Mouse (Mus musculus) urinary bladder, postnatal 4 days (tissue): ENCODE results near the gene Th.

Experiments used
- DNase-seq, 2 experiments: peaks; one replicate each; pipeline ENCODE4 v3.0.0; 2021 to 2022; ENCODE audit warnings: low spot score in 2 of 2

Gene Th

GRCm38 (mm10) chr7:142931028-142931427 lies at the start of gene Th:
Gene Th (minus strand): TSS chr7:142931128.
- DNase-seq = no peak

- peak; percentile 27 to 62 for DNase-seq
Observed at GRCm38 (mm10) chr7:142968809-142969511, 38.0 kb upstream of the Th start, which contains the start of gene Ascl2. Gene Ascl2 (minus strand): TSS chr7:142969264.

GRCm38 (mm10) chr7:142967884-142968808 lies 37.2 kb upstream of the Th start:
- DNase-seq = peak in 1 of 2 experiments; percentile 50

GRCm38 (mm10) chr7:142967414-142967883 lies 36.5 kb upstream of the Th start:
- DNase-seq = peak; percentile 60 to 68

DNA sequence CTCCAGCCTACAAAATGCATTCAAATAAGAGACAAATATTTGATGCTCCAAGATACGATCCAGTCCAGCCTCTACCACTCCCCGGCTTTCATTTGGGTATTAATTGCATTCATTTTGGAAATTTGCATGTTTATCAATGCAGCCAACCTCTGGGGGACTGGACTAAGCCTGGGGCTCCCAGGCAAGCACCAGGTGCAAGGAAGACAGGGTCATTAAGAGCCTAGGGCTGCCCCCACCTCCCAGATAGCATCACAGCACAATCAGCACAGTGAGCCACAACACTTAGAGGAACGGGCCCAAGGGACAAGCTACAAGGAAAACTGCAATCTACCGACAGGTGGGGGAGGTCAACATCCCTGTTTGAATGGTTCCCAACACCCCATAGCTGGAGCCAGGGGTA lies 28.8 kb upstream of the Th start:
- no peak for DNase-seq

GRCm38 (mm10) chr7:142958817-142959216 lies 27.9 kb upstream of the Th start:
- no peak for DNase-seq

GRCm38 (mm10) chr7:142956018-142956417 lies 25.1 kb upstream of the Th start:
- DNase-seq = no peak

DNA sequence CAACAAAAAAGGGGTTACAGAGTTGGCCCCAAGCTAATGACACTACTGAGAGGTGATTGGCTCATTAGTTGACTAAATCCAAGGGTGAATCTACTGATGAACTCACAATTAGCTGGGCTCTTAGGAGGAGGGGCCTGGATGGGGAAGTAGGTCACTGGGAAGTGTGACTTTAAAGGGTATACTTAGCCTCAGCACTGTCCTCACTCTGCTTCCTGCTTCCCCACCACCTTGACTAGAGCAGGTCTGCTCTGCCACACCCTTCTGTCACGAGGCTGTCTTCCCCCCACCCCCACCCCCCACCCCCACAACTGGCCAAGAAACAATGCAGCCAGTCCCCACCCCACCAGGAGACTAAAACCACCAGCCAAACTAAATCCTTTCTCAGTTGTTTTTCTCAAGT lies 18.6 kb upstream of the Th start:
- no peak for DNase-seq

DNA sequence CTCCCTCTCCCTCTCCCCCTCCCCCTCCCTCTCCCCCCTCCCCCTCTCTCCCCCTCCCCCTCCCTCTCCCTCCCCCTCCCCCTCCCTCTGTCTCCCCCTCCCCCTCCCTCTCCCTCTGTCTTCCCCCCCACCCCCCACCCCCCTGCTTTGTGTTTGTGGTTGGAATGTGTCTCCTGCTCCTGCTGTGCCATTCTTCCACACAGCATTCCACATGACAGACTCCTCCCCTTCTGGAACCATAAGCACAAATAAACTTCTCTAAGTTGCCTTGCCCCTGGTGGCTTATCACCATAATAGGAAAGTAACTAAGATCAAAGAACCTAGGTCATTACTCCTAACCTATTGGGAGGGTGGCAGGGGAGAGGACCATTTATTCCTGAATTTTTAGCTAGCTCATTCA lies 6.7 kb upstream of the Th start:
- no peak for DNase-seq

GRCm38 (mm10) chr7:142935708-142936107 lies 4.8 kb upstream of the Th start:
- DNase-seq = no peak

GRCm38 (mm10) chr7:142932469-142932868 lies 1.5 kb upstream of the Th start:
- no peak for DNase-seq

DNA sequence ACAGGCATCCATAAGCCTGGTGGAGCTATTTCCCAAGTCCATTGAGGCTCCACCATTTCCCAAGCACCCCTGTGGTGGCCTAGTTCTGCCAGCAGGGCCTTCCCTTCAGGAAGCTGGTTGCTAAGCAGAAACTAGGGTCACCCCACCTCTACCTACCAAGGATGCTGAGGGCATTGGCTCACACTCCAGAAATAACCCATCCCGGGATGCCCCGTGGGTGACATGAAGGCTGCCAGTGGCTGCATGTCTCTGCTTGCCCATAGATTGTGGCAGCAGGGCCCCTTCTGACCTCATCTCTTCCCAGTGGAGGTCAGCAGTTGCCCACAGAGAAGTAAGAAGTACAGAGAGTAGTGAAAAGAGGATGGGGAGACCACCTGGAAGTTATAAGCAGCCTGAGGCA lies 1.4 kb downstream of the Th start:
- no peak for DNase-seq

DNA sequence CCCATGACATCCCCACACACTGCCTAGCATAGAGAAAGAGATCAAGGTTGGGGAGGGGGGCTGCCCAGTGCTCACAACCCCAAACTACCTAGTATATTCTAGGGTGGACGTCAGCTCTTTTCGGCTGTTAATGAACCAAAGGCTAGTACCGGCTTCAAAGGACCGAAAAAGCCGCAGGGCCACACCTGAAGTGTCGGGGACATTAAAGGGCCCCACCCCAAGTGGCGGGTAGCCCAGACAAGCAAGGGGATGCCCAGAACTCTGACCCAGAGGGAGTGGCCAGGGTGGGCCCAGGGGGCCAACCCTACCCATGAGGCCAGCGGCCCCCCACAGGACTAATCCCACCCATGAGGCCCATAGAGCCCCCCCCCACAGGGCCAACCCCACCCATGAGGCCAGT lies 3.6 kb downstream of the Th start:
- no peak for DNase-seq

- DNase-seq = peak; percentile 71 to 78
Observed at GRCm38 (mm10) chr7:142918641-142919628, 12.0 kb downstream of the Th start.

GRCm38 (mm10) chr7:142917659-142918058 lies 13.3 kb downstream of the Th start:
- no peak for DNase-seq

GRCm38 (mm10) chr7:142916178-142916577 lies 14.8 kb downstream of the Th start:
- DNase-seq = no peak

- DNase-seq = no peak
Observed at GRCm38 (mm10) chr7:142911682-142912081, 19.2 kb downstream of the Th start.

GRCm38 (mm10) chr7:142910104-142910503 lies 20.8 kb downstream of the Th start:
- DNase-seq = no peak

GRCm38 (mm10) chr7:142909622-142910021 lies 21.3 kb downstream of the Th start:
- DNase-seq = no peak

DNA sequence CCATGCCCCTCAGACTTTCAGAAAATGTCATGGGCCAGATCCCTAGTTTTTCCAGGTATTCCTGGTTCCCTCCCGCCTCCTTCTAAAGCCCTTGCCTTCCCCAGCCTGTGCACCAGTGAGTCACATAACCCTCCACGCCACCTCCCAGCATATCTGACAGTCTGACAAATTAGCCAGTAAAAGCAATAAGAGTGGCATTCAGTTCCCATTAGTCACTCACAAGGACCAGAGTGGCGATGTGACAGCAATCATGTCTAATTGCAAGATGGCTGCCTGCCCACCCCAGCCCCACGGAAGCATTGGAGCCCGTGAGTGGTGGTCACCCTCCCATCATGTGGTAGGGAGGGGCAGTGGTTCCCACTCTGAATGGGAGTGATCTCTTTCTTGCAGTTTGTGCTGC lies 25.3 kb downstream of the Th start:
- no peak for DNase-seq

GRCm38 (mm10) chr7:142904331-142904730 lies 26.6 kb downstream of the Th start:
- DNase-seq = no peak

DNA sequence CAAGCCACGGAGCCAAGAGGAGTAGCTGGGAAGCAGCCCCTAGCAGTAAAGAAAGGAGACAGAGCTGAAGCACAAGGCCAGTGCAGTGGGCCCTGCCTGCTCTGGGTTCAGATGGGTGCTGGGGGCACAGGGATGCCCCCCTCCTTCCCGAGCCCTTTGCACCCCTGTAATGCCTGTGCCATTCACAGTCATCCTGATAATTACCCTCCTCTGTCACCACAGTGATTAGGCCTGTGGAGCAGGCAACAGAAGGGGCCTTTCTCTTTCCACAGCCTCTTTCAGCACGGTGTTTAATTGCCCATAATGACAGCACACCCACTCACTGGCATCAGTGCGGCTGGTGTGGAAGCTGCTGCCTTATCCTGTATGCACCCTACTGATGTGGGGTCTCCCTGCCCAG lies 28.0 kb downstream of the Th start:
- no peak for DNase-seq
